Mouse (Mus musculus) liver, embryonic 12.5 days (tissue): ENCODE measurements around the gene Cyp39a1. TPM values are rescaled to one million over a fixed set of nuclear protein-coding genes. Genes with fewer than 3 reads are reported as not detected.

Experiments
- ATAC-seq: fragments of 200-750 bp; cut with Nextera tagmentation; 2 replicates; pipeline ENCODE4 v1.8.0; 2017; ENCODE audit warnings: moderate number of reproducible peaks, mild to moderate bottlenecking, moderate library complexity
- H3K27ac ChIP-seq: fragments of 300-500 bp; sonication (generic); 2 replicates; pipeline ENCODE4 v1.5.1; 2016; ENCODE audit warnings: mild to moderate bottlenecking
- H3K27me3 ChIP-seq: fragments of 300-500 bp; sonication (generic); replicated peaks from 2 replicates; pipeline ENCODE4 v1.6.1; 2016; ENCODE audit warnings: mild to moderate bottlenecking, moderate library complexity
- H3K36me3 ChIP-seq: fragments of 300-500 bp; sonication (generic); 2 replicates; pipeline ENCODE4 v1.6.1; 2016; ENCODE audit warnings: mild to moderate bottlenecking, moderate library complexity
- H3K4me1 ChIP-seq: fragments of 300-500 bp; sonication (generic); 2 replicates; pipeline ENCODE4 v1.6.1; 2016
- H3K4me2 ChIP-seq: fragments of 300-500 bp; sonication (generic); 2 replicates; pipeline ENCODE4 v1.6.1; 2016; ENCODE audit warnings: mild to moderate bottlenecking, moderate library complexity
- H3K4me3 ChIP-seq: fragments of 300-500 bp; sonication (generic); 2 replicates; pipeline ENCODE4 v1.5.1; 2016; ENCODE audit warnings: mild to moderate bottlenecking, moderate library complexity
- H3K9ac ChIP-seq: fragments of 300-500 bp; sonication (generic); 2 replicates; pipeline ENCODE4 v1.6.1; 2016; ENCODE audit warnings: mild to moderate bottlenecking, moderate library complexity
- H3K9me3 ChIP-seq: fragments of 300-500 bp; sonication (generic); replicated peaks from 2 replicates; pipeline ENCODE4 v1.6.1; 2016; ENCODE audit warnings: mild to moderate bottlenecking, moderate library complexity
- WGBS: fragments of 180-500 bp; shearing (Covaris S2); methylation state at CpG from one replicate; pipeline ENCODE4 v1.1.7; 2016; ENCODE audit not compliant: insufficient replicate concordance; 5-methylcytosine and 5-hydroxymethylcytosine counted together
- polyA plus RNA-seq: library from polyadenylated mRNA; unstranded; fragments of >200 nt; fragmentation: Nextera tagmentation; extraction: Ambion mirVana; gene quantifications from 2 replicates; pipeline ENCODE4 v1.2.1, GENCODE M21; 2016

Cyp39a1 gene
- polyA plus RNA-seq, 1 experiment from 2014 or later: 2.6 TPM

GRCm38 (mm10) chr17:43731976-43732375 is 64.8 kb downstream of the Cyp39a1 start:
- no peaks in the 10 kb centered on the region for H3K27me3 ChIP-seq
- H3K4me3 ChIP-seq: no peak overlapping the region
- ATAC-seq: no peak
- WGBS: 74% methylated on average over 8 of the region's 8 CpGs
- H3K4me1 ChIP-seq: no peaks in the 10 kb centered on the region
- H3K9me3 ChIP-seq: no peaks in the 10 kb centered on the region
- no peak overlapping the region for H3K27ac ChIP-seq
- H3K9ac ChIP-seq: no peak overlapping the region
- H3K36me3 ChIP-seq: no peaks in the 10 kb centered on the region
- H3K4me2 ChIP-seq: no peak overlapping the region

- Histone ChIP-seq H3K4me2 (no peak overlapping the region), H3K9ac (no peak overlapping the region), H3K36me3 (no peaks in the 10 kb centered on the region), H3K27me3 (no peaks in the 10 kb centered on the region), H3K4me3 (no peak overlapping the region), H3K27ac (no peak overlapping the region), H3K4me1 (no peaks in the 10 kb centered on the region), H3K9me3 (no peaks in the 10 kb centered on the region)
- no peak for ATAC-seq
- 69% methylated on average over 4 of the region's 4 CpGs for WGBS
Observed at GRCm38 (mm10) chr17:43734252-43734651, 67.0 kb downstream of the Cyp39a1 start.

- Histone ChIP-seq H3K27me3 (no peaks in the 10 kb centered on the region), H3K9me3 (no peaks in the 10 kb centered on the region), H3K4me1 (no peaks in the 10 kb centered on the region), H3K4me2 (no peak overlapping the region), H3K9ac (no peak overlapping the region), H3K27ac (no peak overlapping the region), H3K36me3 (no peaks in the 10 kb centered on the region), H3K4me3 (no peak overlapping the region)
- no peak for ATAC-seq
- WGBS: 60% methylated on average over 5 of the region's 5 CpGs
Observed at GRCm38 (mm10) chr17:43743933-43744332, 76.7 kb downstream of the Cyp39a1 start.

- Histone ChIP-seq H3K27ac (no peak overlapping the region), H3K4me2 (no peak overlapping the region)
Observed at GRCm38 (mm10) chr17:43744425-43744824, 77.2 kb downstream of the Cyp39a1 start.

GRCm38 (mm10) chr17:43751146-43751545 is 83.9 kb downstream of the Cyp39a1 start:
- Histone ChIP-seq H3K4me3 (no peak overlapping the region), H3K4me2 (no peak overlapping the region), H3K9ac (no peak overlapping the region), H3K27ac (no peak overlapping the region), H3K9me3 (no peaks in the 10 kb centered on the region), H3K36me3 (no peaks in the 10 kb centered on the region), H3K4me1 (no peaks in the 10 kb centered on the region), H3K27me3 (no peaks in the 10 kb centered on the region)
- ATAC-seq: no peak
- WGBS: 68% methylated on average over 6 of the region's 6 CpGs

More at GRCm38 (mm10) chr17:43744425-43744824, 77.2 kb downstream of the Cyp39a1 start:
- Histone ChIP-seq H3K4me3 (no peak overlapping the region), H3K4me1 (no peaks in the 10 kb centered on the region), H3K36me3 (no peaks in the 10 kb centered on the region), H3K9ac (no peak overlapping the region), H3K27me3 (no peaks in the 10 kb centered on the region), H3K9me3 (no peaks in the 10 kb centered on the region)
- no peak for ATAC-seq
- 43% methylated on average over 4 of the region's 4 CpGs for WGBS

- Histone ChIP-seq H3K9me3 (no peaks in the 10 kb centered on the region), H3K4me1 (no peaks in the 10 kb centered on the region), H3K4me3 (no peak overlapping the region), H3K4me2 (no peak overlapping the region), H3K27me3 (no peaks in the 10 kb centered on the region), H3K27ac (no peak overlapping the region), H3K36me3 (no peaks in the 10 kb centered on the region), H3K9ac (no peak overlapping the region)
- ATAC-seq: no peak
- 56% methylated on average over 1 of the region's 1 CpGs for WGBS
Observed at GRCm38 (mm10) chr17:43752811-43753210, 85.6 kb downstream of the Cyp39a1 start.

- Histone ChIP-seq H3K9me3 (no peaks in the 10 kb centered on the region), H3K27me3 (no peaks in the 10 kb centered on the region), H3K36me3 (no peaks in the 10 kb centered on the region), H3K27ac (no peak overlapping the region), H3K4me3 (no peak overlapping the region), H3K4me2 (no peak overlapping the region), H3K4me1 (no peaks in the 10 kb centered on the region), H3K9ac (no peak overlapping the region)
- 59% methylated on average over 5 of the region's 5 CpGs for WGBS
- no peak for ATAC-seq
Observed at GRCm38 (mm10) chr17:43754687-43755086, 87.5 kb downstream of the Cyp39a1 start.

GRCm38 (mm10) chr17:43758607-43759259 is 91.5 kb downstream of the Cyp39a1 start:
- Histone ChIP-seq H3K27me3 (no peaks in the 10 kb centered on the region), H3K9me3 (no peaks in the 10 kb centered on the region), H3K9ac (no peak overlapping the region), H3K4me3 (no peak overlapping the region), H3K4me1 (no peaks in the 10 kb centered on the region), H3K27ac (no peak overlapping the region), H3K4me2 (no peak overlapping the region), H3K36me3 (no peaks in the 10 kb centered on the region)
- WGBS: 51% methylated on average over 15 of the region's 15 CpGs
- no peak for ATAC-seq

- WGBS: 54% methylated on average over 4 of the region's 4 CpGs
- ATAC-seq: no peak
Observed at GRCm38 (mm10) chr17:43784531-43784930, 117.3 kb downstream of the Cyp39a1 start.

GRCm38 (mm10) chr17:43788222-43788621 is 121.0 kb downstream of the Cyp39a1 start:
- Histone ChIP-seq H3K27ac (no peak overlapping the region), H3K4me3 (no peak overlapping the region), H3K36me3 (no peaks in the 10 kb centered on the region), H3K4me2 (no peak overlapping the region), H3K27me3 (no peaks in the 10 kb centered on the region), H3K9ac (no peak overlapping the region), H3K9me3 (no peaks in the 10 kb centered on the region), H3K4me1 (no peaks in the 10 kb centered on the region)
- WGBS: 79% methylated on average over 5 of the region's 5 CpGs
- ATAC-seq: no peak

More at GRCm38 (mm10) chr17:43784531-43784930, 117.3 kb downstream of the Cyp39a1 start:
- Histone ChIP-seq H3K27me3 (no peaks in the 10 kb centered on the region), H3K4me1 (no peaks in the 10 kb centered on the region), H3K4me3 (no peak overlapping the region), H3K4me2 (no peak overlapping the region), H3K27ac (no peak overlapping the region), H3K36me3 (no peaks in the 10 kb centered on the region), H3K9me3 (0 out of 2 replicates have a peak, but pooled peaks cover 3% of the 10 kb centered on the region), H3K9ac (no peak overlapping the region)

- no peaks in the 10 kb centered on the region for H3K36me3 ChIP-seq
- no peaks in the 10 kb centered on the region for H3K27me3 ChIP-seq
- no peak overlapping the region for H3K9ac ChIP-seq
- no peaks in the 10 kb centered on the region for H3K4me1 ChIP-seq
- no peak overlapping the region for H3K27ac ChIP-seq
- H3K4me2 ChIP-seq: no peak overlapping the region
- ATAC-seq: no peak
- no peak overlapping the region for H3K4me3 ChIP-seq
- H3K9me3 ChIP-seq: no peaks in the 10 kb centered on the region
Observed at GRCm38 (mm10) chr17:43789376-43789775, 122.2 kb downstream of the Cyp39a1 start.

- Histone ChIP-seq H3K4me1 (no peaks in the 10 kb centered on the region), H3K9me3 (no peaks in the 10 kb centered on the region), H3K27me3 (no peaks in the 10 kb centered on the region), H3K4me3 (no peak overlapping the region), H3K36me3 (no peaks in the 10 kb centered on the region), H3K4me2 (no peak overlapping the region), H3K9ac (no peak overlapping the region), H3K27ac (no peak overlapping the region)
- 94% methylated on average over 3 of the region's 3 CpGs for WGBS
- no peak for ATAC-seq
Observed at GRCm38 (mm10) chr17:43791751-43792150, 124.5 kb downstream of the Cyp39a1 start.

- Histone ChIP-seq H3K4me1 (no peaks in the 10 kb centered on the region), H3K9me3 (no peaks in the 10 kb centered on the region), H3K27me3 (no peaks in the 10 kb centered on the region), H3K4me3 (no peak overlapping the region), H3K27ac (no peak overlapping the region), H3K9ac (no peak overlapping the region), H3K4me2 (no peak overlapping the region), H3K36me3 (no peaks in the 10 kb centered on the region)
- ATAC-seq: no peak
- 48% methylated on average over 1 of the region's 1 CpGs for WGBS
Observed at GRCm38 (mm10) chr17:43794731-43795280, 127.6 kb downstream of the Cyp39a1 start.
